10 mouse cellular contexts compared by ENCODE assay signal in genomic region chr14:54228933-54229713, GRCm38 (mm10). TPM values are rescaled to one million over a fixed set of nuclear protein-coding genes. Genes with fewer than 3 reads are reported as not detected.
DNase-seq lines count a peak whose midpoint lies in the region; ATAC-seq and TF ChIP-seq lines count a peak whose summit lies in the region.
"Had no signal": no experiment of that assay in that cellular context is flagged by ENCODE, and none has a peak within 500 bp of the region (broad histone marks: within the 10 kb centered on the region; RNA-seq: fewer than 3 reads in every experiment).

No protein-coding gene starts in this region.

- no peak for TF ChIP-seq CTCF in kidney, adult 2 months (conservative IDR thresholded peaks at IDR 0.05; ENCODE audit: insufficient read depth, insufficient read length, low read depth, low read length)

- no peak for DNase-seq in heart, adult 9 months (ENCODE audit: low spot score in 2 of 2)
- peak; percentile 63 for DNase-seq in ZHBTc4 (ENCODE audit: low read depth, low spot score)
- DNase-seq in kidney, adult 2 months, result no peak
- no peak for DNase-seq in spleen, adult 12 weeks (ENCODE audit: low spot score)
- no peak for DNase-seq in heart, adult 8-10 months (ENCODE audit: low spot score)

- no peak for ATAC-seq in heart, embryonic 14.5 days (ENCODE audit: insufficient number of reproducible peaks, insufficient read depth, low FRiP score, low read depth)
- peak; percentile 39 for ATAC-seq in hindbrain, embryonic 13.5 days (ENCODE audit: low FRiP score)
- ATAC-seq in midbrain, embryonic 16.5 days, result peak; percentile 69
- ATAC-seq: Patski had no signal

- no peak for TF ChIP-seq POLR2A in kidney, adult 2 months (IDR thresholded peaks at IDR 0.05; ENCODE audit: low read depth, low read length)

- H3K27ac ChIP-seq in heart, embryonic 14.5 days (replicated peaks in 1 of 2; ENCODE audit: control insufficient read depth in 1 of 2, insufficient read depth in 1 of 2, low read depth in 2 of 2, low read length in 2 of 2), result no peak overlapping the region
- peak overlapping the region; percentile 86 for H3K27ac ChIP-seq in hindbrain, embryonic 13.5 days
- H3K27ac ChIP-seq in midbrain, embryonic 16.5 days (ENCODE audit: low read length), result peak overlapping the region; percentile 78
- no peak overlapping the region for H3K27ac ChIP-seq in kidney, adult 2 months (ENCODE audit: insufficient read depth, low read depth, low read length)

- no peaks in the 10 kb centered on the region for H3K27me3 ChIP-seq in heart, embryonic 14.5 days (ENCODE audit: control insufficient read depth, insufficient read depth, low read length)
- H3K27me3 ChIP-seq in hindbrain, embryonic 13.5 days, result 0 out of 2 replicates have a peak, but pooled peaks cover 5% of the 10 kb centered on the region
- no peaks in the 10 kb centered on the region for H3K27me3 ChIP-seq in midbrain, embryonic 16.5 days (ENCODE audit: control insufficient read depth, insufficient read depth, low read depth, low read length)
- H3K27me3 ChIP-seq in kidney, adult 2 months (replicated peaks; ENCODE audit: control insufficient read depth, insufficient read depth, low read length), result no peaks in the 10 kb centered on the region
- H3K27me3 ChIP-seq: Patski had no signal

- peaks cover 47 to 56% of the 10 kb centered on the region in 2 experiments for H3K4me1 ChIP-seq in heart, embryonic 14.5 days (ENCODE audit: control insufficient read depth in 2 of 2, insufficient read depth in 2 of 2, low read length in 2 of 2)
- H3K4me1 ChIP-seq in hindbrain, embryonic 13.5 days (replicated peaks), result peaks cover 57% of the 10 kb centered on the region
- H3K4me1 ChIP-seq in midbrain, embryonic 16.5 days (ENCODE audit: control insufficient read depth, insufficient read depth, low read length), result peaks cover 19% of the 10 kb centered on the region
- H3K4me1 ChIP-seq in kidney, adult 2 months (ENCODE audit: control insufficient read depth, insufficient read depth, low read length), result peaks cover 7% of the 10 kb centered on the region

- no peaks in the 10 kb centered on the region for H3K9me3 ChIP-seq in heart, embryonic 14.5 days (ENCODE audit: control insufficient read depth, low read length)
- H3K9me3 ChIP-seq in hindbrain, embryonic 13.5 days, result no peaks in the 10 kb centered on the region
- no peaks in the 10 kb centered on the region for H3K9me3 ChIP-seq in midbrain, embryonic 16.5 days (replicated peaks; ENCODE audit: control insufficient read depth, low read length, poor library complexity, severe bottlenecking)

- H3K9ac ChIP-seq in heart, embryonic 14.5 days (ENCODE audit: low read length), result peak overlapping the region; percentile 62
- peak overlapping the region; percentile 73 for H3K9ac ChIP-seq in hindbrain, embryonic 13.5 days
- peak overlapping the region; percentile 69 for H3K9ac ChIP-seq in midbrain, embryonic 16.5 days (ENCODE audit: low read depth, low read length)

- H3K4me2 ChIP-seq in heart, embryonic 14.5 days (ENCODE audit: low read length), result peak overlapping the region; percentile 69
- H3K4me2 ChIP-seq in hindbrain, embryonic 13.5 days, result peak overlapping the region; percentile 61
- H3K4me2 ChIP-seq in midbrain, embryonic 16.5 days (ENCODE audit: low read length), result peak overlapping the region; percentile 53

- H3K4me3 ChIP-seq in heart, embryonic 14.5 days (ENCODE audit: control insufficient read depth in 1 of 2, insufficient read depth in 1 of 2, low read depth in 1 of 2, low read length in 2 of 2), result peak overlapping the region; percentile 19 to 37
- H3K4me3 ChIP-seq in hindbrain, embryonic 13.5 days, result peak overlapping the region; percentile 33
- peak overlapping the region; percentile 22 for H3K4me3 ChIP-seq in midbrain, embryonic 16.5 days (ENCODE audit: low read depth, low read length)
- no peak overlapping the region for H3K4me3 ChIP-seq in kidney, adult 2 months (ENCODE audit: insufficient read depth, low read depth, low read length)

- H3K36me3 ChIP-seq in heart, embryonic 14.5 days (ENCODE audit: control insufficient read depth, insufficient read depth, low read length), result no peaks in the 10 kb centered on the region
- H3K36me3 ChIP-seq in hindbrain, embryonic 13.5 days, result no peaks in the 10 kb centered on the region; the same call in 1 of the 2 replicates
- H3K36me3 ChIP-seq in midbrain, embryonic 16.5 days (ENCODE audit: control insufficient read depth, insufficient read depth, low read length), result no peaks in the 10 kb centered on the region
- H3K36me3 ChIP-seq in kidney, adult 2 months (ENCODE audit: control insufficient read depth, insufficient read depth, low read length), result no peaks in the 10 kb centered on the region

- 20% methylated on average over 25 of the region's 25 CpGs for WGBS in heart, embryonic 14.5 days
- 7% methylated on average over 25 of the region's 25 CpGs for WGBS in hindbrain, embryonic 13.5 days
- WGBS in midbrain, embryonic 16.5 days, result 6% methylated on average over 25 of the region's 25 CpGs
- WGBS in kidney, adult 2 months, result 58% methylated on average over 25 of the region's 25 CpGs

RNA-seq across cellular contexts. Expression of gene Dad1, which starts 24.8 kb away (rescaled TPM):
- polyA plus RNA-seq in heart, embryonic 14.5 days (2014; fragmentation: Nextera tagmentation; extraction: Ambion mirVana), result 400 and 442 TPM in 2 replicates
- 343 and 348 TPM in 2 replicates for polyA plus RNA-seq in hindbrain, embryonic 13.5 days (2015; fragmentation: Nextera tagmentation; extraction: Ambion mirVana)
- polyA plus RNA-seq in midbrain, embryonic 16.5 days (2015; fragmentation: Nextera tagmentation; extraction: Ambion mirVana), result 325 and 344 TPM in 2 replicates
- polyA plus RNA-seq in kidney, adult 2 months (2012; rRNA removed), result 773 and 775 TPM in 2 replicates
- 100 to 1,000 TPM; 108 to 121 (median 113) TPM for total RNA-seq in heart, adult 8-10 months (2022)

RNA-seq across cellular contexts. Expression of gene Abhd4, which starts 24.9 kb away (rescaled TPM):
- polyA plus RNA-seq in heart, embryonic 14.5 days (2014; fragmentation: Nextera tagmentation; extraction: Ambion mirVana), result 118 and 121 TPM in 2 replicates
- polyA plus RNA-seq in hindbrain, embryonic 13.5 days (2015; fragmentation: Nextera tagmentation; extraction: Ambion mirVana), result 58.2 and 58.7 TPM in 2 replicates
- polyA plus RNA-seq in midbrain, embryonic 16.5 days (2015; fragmentation: Nextera tagmentation; extraction: Ambion mirVana), result 45.0 and 58.8 TPM in 2 replicates
- 74.5 and 75.8 TPM in 2 replicates for polyA plus RNA-seq in kidney, adult 2 months (2012; rRNA removed)
- 10 to 100 TPM; 40.8 to 49.9 (median 44.7) TPM for total RNA-seq in heart, adult 8-10 months (2022)

RNA-seq across cellular contexts. Expression of gene Olfr49, which starts 55.6 kb away (rescaled TPM):
- 0.12 TPM in 1 of 2 replicates, not detected in the other for polyA plus RNA-seq in heart, embryonic 14.5 days (2014; fragmentation: Nextera tagmentation; extraction: Ambion mirVana)
- polyA plus RNA-seq in hindbrain, embryonic 13.5 days (2015; fragmentation: Nextera tagmentation; extraction: Ambion mirVana), result not detected in 2 replicates
- not detected in 2 replicates for polyA plus RNA-seq in midbrain, embryonic 16.5 days (2015; fragmentation: Nextera tagmentation; extraction: Ambion mirVana)
- not detected in 2 replicates for polyA plus RNA-seq in kidney, adult 2 months (2012; rRNA removed)
- not detected for total RNA-seq in heart, adult 8-10 months (2022)
- total RNA-seq: layer of hippocampus, postnatal 14 days had no signal

Comparison
In these comparisons a context has a peak if more than half of its experiments do, and no peak if none do; other contexts are left out.
1. H3K27ac ChIP-seq: peak in hindbrain, embryonic 13.5 days (single experiment) and midbrain, embryonic 16.5 days (single experiment); none in heart, embryonic 14.5 days (0 of 2) and kidney, adult 2 months (single experiment).
2. Peak in every context shown above with its lines, with median percentiles within 50 percentile points of each other: H3K4me2 ChIP-seq and H3K9ac ChIP-seq.